Mouse (Mus musculus) MEL (cell line): ENCODE measurements at regions not wholly inside any gene's neighbourhood (a gene's known extent, or its start where the extent isn't known, plus 50 kb on each side); places are given as distances from the start of the nearest gene placed in this dataset.

ENCODE experiments used
- DNase-seq: peaks from one replicate; pipeline ENCODE4 v3.0.0; 2011; ENCODE audit warnings: low read depth, low spot score
- H3K27ac ChIP-seq: 2 replicates; pipeline ENCODE4 v1.5.1; 2012; ENCODE audit warnings: low read depth, mild to moderate bottlenecking, control low read depth, low read length, moderate library complexity; ENCODE audit not compliant: control insufficient read depth
- H3K27me3 ChIP-seq, 2 experiments: fragments of 150-350 bp in 1 of 2; sonication (generic) in 1 of 2; 2 replicates each; pipeline ENCODE4 v1.6.1; 2012; ENCODE audit warnings: low read length in 2 of 2, mild to moderate bottlenecking in 2 of 2, improper control_type of control experiment in 1 of 2, moderate library complexity in 1 of 2; ENCODE audit not compliant: insufficient read depth in 2 of 2, control insufficient read depth in 1 of 2
- H3K36me3 ChIP-seq, 2 experiments: 2 replicates each; pipeline ENCODE4 v1.6.1; 2012 to 2014; ENCODE audit warnings: low read length in 2 of 2, improper control_type of control experiment in 1 of 2, inconsistent platforms in 1 of 2, mild to moderate bottlenecking in 1 of 2; ENCODE audit not compliant: insufficient read depth in 2 of 2, control insufficient read depth in 1 of 2
- H3K4me1 ChIP-seq, 2 experiments: fragments of 150-350 bp in 1 of 2; sonication (generic) in 1 of 2; 2 replicates each; pipeline ENCODE4 v1.6.1; 2012; ENCODE audit warnings: low read length in 2 of 2, improper control_type of control experiment in 1 of 2, mild to moderate bottlenecking in 1 of 2; ENCODE audit not compliant: insufficient read depth in 2 of 2, control insufficient read depth in 1 of 2
- H3K4me3 ChIP-seq, 2 experiments: fragments of 150-350 bp in 1 of 2; sonication (generic) in 1 of 2; 2 replicates each; pipeline ENCODE4 v1.5.1; 2012; ENCODE audit warnings: low read depth in 2 of 2, low read length in 2 of 2, mild to moderate bottlenecking in 2 of 2, moderate library complexity in 2 of 2, control low read depth in 1 of 2, improper control_type of control experiment in 1 of 2; ENCODE audit not compliant: control insufficient read depth in 1 of 2, insufficient read depth in 1 of 2
- H3K79me2 ChIP-seq: 2 replicates; pipeline ENCODE4 v1.6.1; 2012; ENCODE audit warnings: mild to moderate bottlenecking, low read length, moderate library complexity; ENCODE audit not compliant: control insufficient read depth, poor library complexity, insufficient read depth
- H3K9ac ChIP-seq: 2 replicates; pipeline ENCODE4 v1.6.1; 2012; ENCODE audit warnings: low read depth, mild to moderate bottlenecking, control low read depth, low read length, moderate library complexity; ENCODE audit not compliant: control insufficient read depth, poor library complexity, severe bottlenecking
- H3K9me3 ChIP-seq: fragments of 150-350 bp; sonication (generic); replicated peaks from 2 replicates; pipeline ENCODE4 v1.6.1; 2012; ENCODE audit warnings: mild to moderate bottlenecking, low read length, improper control_type of control experiment, moderate library complexity; ENCODE audit not compliant: insufficient read depth
- CHD1 ChIP-seq: IDR thresholded peaks from 2 replicates; pipeline ENCODE4 v1.6.1; 2012; ENCODE audit warnings: low read depth, mild to moderate bottlenecking, inconsistent platforms, low read length, improper control_type of control experiment
- CHD2 ChIP-seq: IDR thresholded peaks from 2 replicates; pipeline ENCODE4 v1.6.1; 2011; ENCODE audit warnings: low read length, improper control_type of control experiment
- CTCF ChIP-seq, 3 experiments: IDR thresholded peaks in 2 of 3; conservative IDR thresholded peaks in 1 of 3; 2 replicates each; pipeline ENCODE4 v1.5.1; 2011 to 2012; ENCODE audit warnings: low read length in 3 of 3, low read depth in 2 of 3, mild to moderate bottlenecking in 2 of 3, improper control_type of control experiment in 1 of 3, inconsistent platforms in 1 of 3, mixed read lengths in 1 of 3, moderate library complexity in 1 of 3; ENCODE audit not compliant: control insufficient read depth in 1 of 3, insufficient read depth in 1 of 3, poor library complexity in 1 of 3, severe bottlenecking in 1 of 3
- E2F4 ChIP-seq: IDR thresholded peaks from 2 replicates; pipeline ENCODE4 v1.6.1; 2011; ENCODE audit warnings: low read depth, low read length, improper control_type of control experiment, borderline replicate concordance
- ELF1 ChIP-seq: IDR thresholded peaks from 2 replicates; pipeline ENCODE4 v1.6.1; 2014; ENCODE audit warnings: low read depth, mild to moderate bottlenecking, inconsistent platforms, low read length, improper control_type of control experiment, moderate library complexity
- EP300 ChIP-seq, 2 experiments: IDR thresholded peaks; 2 replicates each; pipeline ENCODE4 v1.6.1; 2011; ENCODE audit warnings: improper control_type of control experiment in 2 of 2, low read length in 2 of 2, low read depth in 1 of 2, mild to moderate bottlenecking in 1 of 2
- ETS1 ChIP-seq: IDR thresholded peaks from 2 replicates; pipeline ENCODE4 v1.6.1; 2012; ENCODE audit warnings: low read depth, mild to moderate bottlenecking, inconsistent platforms, low read length, improper control_type of control experiment, moderate library complexity
- HCFC1 ChIP-seq: IDR thresholded peaks from 2 replicates; pipeline ENCODE4 v1.6.1; 2012; ENCODE audit warnings: low read depth, mild to moderate bottlenecking, inconsistent platforms, low read length, improper control_type of control experiment, moderate library complexity
- JUND ChIP-seq: IDR thresholded peaks from 2 replicates; pipeline ENCODE4 v1.6.1; 2011; ENCODE audit warnings: low read depth, mild to moderate bottlenecking, improper control_type of control experiment, low read length
- KAT2A ChIP-seq: conservative IDR thresholded peaks from 2 replicates; pipeline ENCODE4 v1.6.1; 2012; ENCODE audit warnings: low read depth, low read length, improper control_type of control experiment, inconsistent platforms
- MAFK ChIP-seq: IDR thresholded peaks from 2 replicates; pipeline ENCODE4 v1.6.1; 2011; ENCODE audit warnings: low read depth, mild to moderate bottlenecking, low read length, improper control_type of control experiment, borderline replicate concordance
- MAX ChIP-seq: IDR thresholded peaks from 2 replicates; pipeline ENCODE4 v1.6.1; 2011; ENCODE audit warnings: low read length, improper control_type of control experiment
- MAZ ChIP-seq: IDR thresholded peaks from 2 replicates; pipeline ENCODE4 v1.6.1; 2012; ENCODE audit warnings: low read depth, mild to moderate bottlenecking, inconsistent platforms, low read length, improper control_type of control experiment
- MEF2A ChIP-seq: IDR thresholded peaks from 2 replicates; pipeline ENCODE4 v1.6.1; 2014; ENCODE audit warnings: low read depth, mild to moderate bottlenecking, inconsistent platforms, low read length, improper control_type of control experiment; ENCODE audit not compliant: poor library complexity, insufficient replicate concordance, severe bottlenecking; ENCODE audit errors: extremely low read depth
- MXI1 ChIP-seq: IDR thresholded peaks from 2 replicates; pipeline ENCODE4 v1.6.1; 2011; ENCODE audit warnings: mild to moderate bottlenecking, low read depth, low read length, improper control_type of control experiment
- MYB ChIP-seq: IDR thresholded peaks from 2 replicates; pipeline ENCODE4 v1.6.1; 2011; ENCODE audit warnings: mild to moderate bottlenecking, low read depth, low read length, improper control_type of control experiment
- MYC ChIP-seq: IDR thresholded peaks from 2 replicates; pipeline ENCODE4 v1.6.1; 2011; ENCODE audit warnings: low read depth, mild to moderate bottlenecking, low read length, improper control_type of control experiment, moderate library complexity
- NELFE ChIP-seq: IDR thresholded peaks from 2 replicates; pipeline ENCODE4 v1.6.1; 2011; ENCODE audit warnings: low read depth, low read length, improper control_type of control experiment
- NRF1 ChIP-seq: IDR thresholded peaks from 2 replicates; pipeline ENCODE4 v1.6.1; 2014; ENCODE audit warnings: low read depth, mild to moderate bottlenecking, inconsistent platforms, low read length, improper control_type of control experiment, moderate library complexity; ENCODE audit not compliant: poor library complexity, insufficient read depth, severe bottlenecking
- POLR2A ChIP-seq, 2 experiments: IDR thresholded peaks; 2 replicates each; pipeline ENCODE4 v1.6.1; 2011 to 2012; ENCODE audit warnings: low read length in 2 of 2, mild to moderate bottlenecking in 2 of 2, control low read depth in 1 of 2, improper control_type of control experiment in 1 of 2, low read depth in 1 of 2, moderate library complexity in 1 of 2; ENCODE audit not compliant: control insufficient read depth in 1 of 2, insufficient read depth in 1 of 2, poor library complexity in 1 of 2
- POLR2AphosphoS5 ChIP-seq: IDR thresholded peaks from 2 replicates; pipeline ENCODE4 v1.6.1; 2012; ENCODE audit warnings: low read depth, borderline replicate concordance, mild to moderate bottlenecking, inconsistent platforms, low read length, moderate library complexity, mixed read lengths
- RAD21 ChIP-seq: IDR thresholded peaks from 2 replicates; pipeline ENCODE4 v1.6.1; 2011; ENCODE audit warnings: mild to moderate bottlenecking, low read depth, low read length, improper control_type of control experiment
- SIN3A ChIP-seq: IDR thresholded peaks from 2 replicates; pipeline ENCODE4 v1.6.1; 2012; ENCODE audit warnings: low read length, improper control_type of control experiment, inconsistent platforms
- SMC3 ChIP-seq: IDR thresholded peaks from 2 replicates; pipeline ENCODE4 v1.6.1; 2011; ENCODE audit warnings: low read depth, low read length, improper control_type of control experiment
- TAL1 ChIP-seq: IDR thresholded peaks from 2 replicates; pipeline ENCODE4 v1.6.1; 2012; ENCODE audit warnings: mild to moderate bottlenecking, inconsistent platforms, low read length, moderate library complexity, mixed read lengths
- USF2 ChIP-seq, 2 experiments: IDR thresholded peaks; 2 replicates each; pipeline ENCODE4 v1.6.1; 2011 to 2012; ENCODE audit warnings: improper control_type of control experiment in 2 of 2, low read length in 2 of 2, borderline replicate concordance in 1 of 2, inconsistent platforms in 1 of 2, low read depth in 1 of 2, mild to moderate bottlenecking in 1 of 2; ENCODE audit not compliant: insufficient read depth in 1 of 2
- ZKSCAN1 ChIP-seq: IDR thresholded peaks from 2 replicates; pipeline ENCODE4 v1.6.1; 2012; ENCODE audit warnings: low read depth, mild to moderate bottlenecking, inconsistent platforms, low read length, improper control_type of control experiment, moderate library complexity

- no peak overlapping the region for H3K4me3 ChIP-seq
- H3K9ac ChIP-seq = no peak overlapping the region
- TF ChIP-seq EP300 (IDR thresholded peaks at IDR 0.05; ENCODE audit: low read depth in 1 of 2, low read length in 2 of 2) (no peak), JUND (no peak), POLR2A (IDR thresholded peaks at IDR 0.05; ENCODE audit: control insufficient read depth in 1 of 2, insufficient read depth in 1 of 2, low read depth in 1 of 2, low read length in 2 of 2, poor library complexity in 1 of 2) (no peak), MAZ (no peak), USF2 (IDR thresholded peaks at IDR 0.05; ENCODE audit: borderline replicate concordance in 1 of 2, insufficient read depth in 1 of 2, low read depth in 1 of 2, low read length in 2 of 2) (no peak), HCFC1 (no peak), NELFE (no peak), POLR2AphosphoS5 (no peak), ZKSCAN1 (no peak), MYB (no peak), NRF1 (no peak), MXI1 (no peak), RAD21 (no peak), CTCF (IDR thresholded peaks at IDR 0.05 in 2 of 3, conservative IDR thresholded peaks at IDR 0.05 in 1 of 3; ENCODE audit: control insufficient read depth in 1 of 3, insufficient read depth in 1 of 3, low read depth in 2 of 3, low read length in 3 of 3, poor library complexity in 1 of 3, severe bottlenecking in 1 of 3) (no peak), MAFK (no peak), TAL1 (no peak)
- no peaks in the 10 kb centered on the region for H3K9me3 ChIP-seq
- H3K36me3 ChIP-seq = no peaks in the 10 kb centered on the region
- H3K4me1 ChIP-seq = no peaks in the 10 kb centered on the region
- H3K27ac ChIP-seq = no peak overlapping the region
- H3K79me2 ChIP-seq = no peaks in the 10 kb centered on the region
- no peaks in the 10 kb centered on the region for H3K27me3 ChIP-seq
- no peak for DNase-seq
Measured at GRCm38 (mm10) chr2:137932931-137933330, 323.4 kb upstream of the Btbd3 start.

DNA sequence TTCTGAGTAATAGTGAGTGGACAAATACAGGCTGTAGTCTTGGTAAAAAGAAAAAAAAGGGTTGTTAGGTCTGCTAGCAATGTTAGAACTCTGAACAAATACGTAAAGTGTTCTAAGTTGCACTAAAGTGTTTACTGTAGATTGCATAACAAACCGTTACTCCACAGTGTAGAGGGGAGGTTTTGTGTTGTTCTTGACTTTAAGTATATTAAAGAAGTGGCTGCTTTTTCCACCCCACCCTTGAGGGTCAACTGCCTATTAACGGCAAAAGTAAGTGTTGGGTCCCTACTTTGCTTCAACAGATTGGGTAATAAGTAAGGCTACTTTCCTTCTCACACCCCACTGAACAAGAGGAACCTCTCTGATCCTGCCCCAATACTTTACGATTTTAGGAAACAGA lies 323.9 kb upstream of the Btbd3 start:
- no peaks in the 10 kb centered on the region for H3K79me2 ChIP-seq
- no peaks in the 10 kb centered on the region for H3K4me1 ChIP-seq
- H3K27ac ChIP-seq = no peak overlapping the region
- TF ChIP-seq E2F4 = no peak
- TF ChIP-seq HCFC1 = no peak
- no peak for TF ChIP-seq JUND
- TF ChIP-seq ELF1 = no peak
- no peak for TF ChIP-seq MAX
- no peak for TF ChIP-seq KAT2A
- no peak for TF ChIP-seq MYC
- TF ChIP-seq ZKSCAN1 = no peak
- TF ChIP-seq EP300 (IDR thresholded peaks at IDR 0.05; ENCODE audit: low read depth in 1 of 2, low read length in 2 of 2) = no peak
- no peak for TF ChIP-seq MYB
- TF ChIP-seq MXI1 = no peak
- TF ChIP-seq MEF2A = no peak
- TF ChIP-seq ETS1 = no peak
- TF ChIP-seq MAFK = no peak
- TF ChIP-seq CHD2 = no peak
- no peak for TF ChIP-seq SIN3A
- TF ChIP-seq CHD1 = no peak
- TF ChIP-seq CTCF (IDR thresholded peaks at IDR 0.05 in 2 of 3, conservative IDR thresholded peaks at IDR 0.05 in 1 of 3; ENCODE audit: control insufficient read depth in 1 of 3, insufficient read depth in 1 of 3, low read depth in 2 of 3, low read length in 3 of 3, poor library complexity in 1 of 3, severe bottlenecking in 1 of 3) = no peak
- TF ChIP-seq SMC3 = no peak
- no peak for DNase-seq
- no peaks in the 10 kb centered on the region for H3K9me3 ChIP-seq
- H3K4me3 ChIP-seq = no peak overlapping the region
- no peaks in the 10 kb centered on the region for H3K36me3 ChIP-seq
- no peaks in the 10 kb centered on the region for H3K27me3 ChIP-seq
- H3K9ac ChIP-seq = no peak overlapping the region
